ENCODE assay signal across 23 mouse cellular contexts in genomic region chr14:40911529-40911928, GRCm38 (mm10). TPM values are rescaled to one million over a fixed set of nuclear protein-coding genes. Genes with fewer than 3 reads are reported as not detected.
DNase-seq lines count a peak whose midpoint lies in the region; ATAC-seq and TF ChIP-seq lines count a peak whose summit lies in the region.
"Had no signal": no experiment of that assay in that cellular context is flagged by ENCODE, and none has a peak within 500 bp of the region (broad histone marks: within the 10 kb centered on the region; RNA-seq: fewer than 3 reads in every experiment).

No protein-coding gene starts in this region.

- H3K27ac ChIP-seq in left cerebral cortex, adult 2 months, result no peak overlapping the region
- H3K27ac ChIP-seq: embryonic facial prominence, embryonic 10.5 days; embryonic facial prominence, embryonic 12.5 days; forebrain, embryonic 13.5 days had no signal

- DNase-seq in frontal cortex, postnatal 36 days (ENCODE audit: low spot score in 2 of 2), result no peak
- no peak for DNase-seq in left cerebral cortex, adult 2 months (ENCODE audit: extremely low spot score in 1 of 2, low spot score in 2 of 2)
- no peak for DNase-seq in left cerebral cortex, postnatal 14 days (ENCODE audit: low spot score in 2 of 2)
- DNase-seq in cerebellum, adult 9-11 months, result no peak
- DNase-seq in right cerebral cortex, adult 18-20 months, result no peak
- DNase-seq: adrenal gland, adult 8-10 months; adrenal gland, postnatal 14 days; adrenal gland, postnatal 36 days; B cell, adult 2 months; cerebellum, adult 11 months; cerebellum, adult 18-20 months; cerebellum, adult 8-10 months; cerebellum, postnatal 10 days; cerebellum, postnatal 25 days had no signal

- TF ChIP-seq POLR2A in myocyte (IDR thresholded peaks at IDR 0.05; ENCODE audit: insufficient read length, low read depth), result no peak

- H3K27me3 ChIP-seq in myocyte (ENCODE audit: control insufficient read depth, insufficient read depth, insufficient read length), result no peaks in the 10 kb centered on the region
- H3K27me3 ChIP-seq: CH12.LX; embryonic facial prominence, embryonic 12.5 days; forebrain, embryonic 13.5 days had no signal

- no peak overlapping the region for H3K4me2 ChIP-seq in myocyte (ENCODE audit: low read depth)
- H3K4me2 ChIP-seq: embryonic facial prominence, embryonic 12.5 days; forebrain, embryonic 13.5 days had no signal

- no peaks in the 10 kb centered on the region for H3K79me2 ChIP-seq in myocyte (ENCODE audit: control insufficient read depth, insufficient read depth)

- peak; percentile 22; the same call in 1 of the 2 replicates for ATAC-seq in frontal cortex, adult (ENCODE audit: low TSS enrichment)
- ATAC-seq: activated CD4-positive, CD25-positive, alpha-beta regulatory T cell, adult 4 months; CD4-positive, CD25-positive, alpha-beta regulatory T cell, adult 4 months; forebrain, embryonic 13.5 days; forebrain, embryonic 16.5 days had no signal

- no peak overlapping the region for H3ac ChIP-seq in myocyte (ENCODE audit: control insufficient read depth, insufficient read length)

- H3K4me3 ChIP-seq in left cerebral cortex, adult 2 months, result no peak overlapping the region
- H3K4me3 ChIP-seq in myocyte, result no peak overlapping the region
- H3K4me3 ChIP-seq: embryonic facial prominence, embryonic 10.5 days; embryonic facial prominence, embryonic 12.5 days; forebrain, embryonic 13.5 days had no signal

- intact Hi-C loops in left cerebral cortex, adult 2 months (cut with DNase I), result no loop called here
- intact Hi-C loops in left cerebral cortex, postnatal 14 days (cut with DNase I), result no loop called here

- peaks cover 66% of the 10 kb centered on the region for H3K36me3 ChIP-seq in myocyte (ENCODE audit: control insufficient read depth, insufficient read depth)

- peak; percentile 1; the same call in 1 of the 2 replicates for TF ChIP-seq CTCF in left cerebral cortex, adult 2 months (IDR thresholded peaks at IDR 0.05)

TF ChIP-seq in myocyte, 11 proteins besides CTCF, POLR2A, EP300 and RAD21:
- TF ChIP-seq USF1 (IDR thresholded peaks at IDR 0.05; ENCODE audit: low read depth), result no peak
- peak in 2 of 3 experiments; percentile 54 to 68 for TF ChIP-seq MYOG (IDR thresholded peaks at IDR 0.05; ENCODE audit: control insufficient read depth in 1 of 3, insufficient read depth in 1 of 3, insufficient read length in 2 of 3, low read depth in 2 of 3)
- no peak for TF ChIP-seq TCF3 (IDR thresholded peaks at IDR 0.05; ENCODE audit: insufficient read length, low read depth)
- TF ChIP-seq CEBPB (IDR thresholded peaks at IDR 0.05; ENCODE audit: insufficient read depth, poor library complexity, severe bottlenecking), result no peak
- peak; percentile 8 to 59 (median 44) for TF ChIP-seq MYOD1 (IDR thresholded peaks at IDR 0.05; ENCODE audit: control insufficient read depth in 1 of 3, insufficient read length in 2 of 3, low read depth in 2 of 3)
- no peak for TF ChIP-seq MAX (IDR thresholded peaks at IDR 0.05; ENCODE audit: low read depth)
- TF ChIP-seq TCF12 (IDR thresholded peaks at IDR 0.05; ENCODE audit: insufficient read depth, poor library complexity, severe bottlenecking), result peak; percentile 46
- TF ChIP-seq E2F4 (IDR thresholded peaks at IDR 0.05; ENCODE audit: insufficient read depth), result no peak
- no peak for TF ChIP-seq REST (IDR thresholded peaks at IDR 0.05; ENCODE audit: insufficient read depth, insufficient read length)
- no peak for TF ChIP-seq POLR2AphosphoS2 (IDR thresholded peaks at IDR 0.05; ENCODE audit: insufficient read length, low read depth)
- TF ChIP-seq SRF (IDR thresholded peaks at IDR 0.05; ENCODE audit: control insufficient read depth, insufficient read length, low read depth), result no peak

RNA-seq across cellular contexts. Expression of gene Sh2d4b, which starts 18.5 kb away (rescaled TPM):
- total RNA-seq in left cerebral cortex, adult 2 months (2021), result 1 to 10 TPM; 5.8 to 6.7 TPM
- total RNA-seq in left cerebral cortex, postnatal 14 days (2021), result 1 to 10 TPM; 2.4 to 3.7 TPM
- polyA plus RNA-seq in myocyte (2012; fragmentation: generic; extraction: Trizol), result 0.23 TPM
- polyA plus RNA-seq: activated CD4-positive, CD25-positive, alpha-beta regulatory T cell, adult 4 months had no signal

RNA-seq across cellular contexts. Expression of gene Tspan14, which starts 55.1 kb away (rescaled TPM):
- 10 to 100 TPM; 50.2 to 52.1 TPM for total RNA-seq in left cerebral cortex, adult 2 months (2021)
- total RNA-seq in left cerebral cortex, postnatal 14 days (2021), result 10 to 100 TPM; 57.8 to 70.3 TPM
- 90.6 TPM for polyA plus RNA-seq in myocyte (2012; fragmentation: generic; extraction: Trizol)
